Mouse (Mus musculus) lung, postnatal 0 days (tissue): ENCODE results near the gene Filip1l. TPM values are rescaled to one million over a fixed set of nuclear protein-coding genes. Genes with fewer than 3 reads are reported as not detected.

Experiments used
- ATAC-seq: fragments of 200-750 bp; cut with Nextera tagmentation; 2 replicates; pipeline ENCODE4 v1.8.0; 2017; ENCODE audit warnings: moderate library complexity
- DNase-seq: peaks from one replicate; pipeline ENCODE4 v3.0.0-alpha.2; 2016; ENCODE audit warnings: low spot score
- H3K27ac ChIP-seq: fragments of 300-500 bp; sonication (generic); 2 replicates; pipeline ENCODE4 v1.5.1; 2014; ENCODE audit warnings: antibody characterized with exemption, mild to moderate bottlenecking, low read length, mixed read lengths
- H3K27me3 ChIP-seq: fragments of 300-500 bp; sonication (generic); replicated peaks from 2 replicates; pipeline ENCODE4 v1.6.1; 2014; ENCODE audit warnings: low read length, mixed read lengths; ENCODE audit not compliant: insufficient read depth
- H3K36me3 ChIP-seq: fragments of 300-500 bp; sonication (generic); 2 replicates; pipeline ENCODE4 v1.6.1; 2014; ENCODE audit warnings: low read length, mixed read lengths; ENCODE audit not compliant: insufficient read depth
- H3K4me1 ChIP-seq: fragments of 300-500 bp; sonication (generic); 2 replicates; pipeline ENCODE4 v1.6.1; 2014; ENCODE audit warnings: antibody characterized with exemption, low read depth, low read length, mixed read lengths; ENCODE audit not compliant: insufficient read depth
- H3K4me2 ChIP-seq: fragments of 300-500 bp; sonication (generic); replicated peaks from 2 replicates; pipeline ENCODE4 v1.6.1; 2014; ENCODE audit warnings: low read depth, mild to moderate bottlenecking, low read length, moderate library complexity, mixed read lengths
- H3K4me3 ChIP-seq: fragments of 300-500 bp; sonication (generic); 2 replicates; pipeline ENCODE4 v1.5.1; 2014; ENCODE audit warnings: low read depth, low read length
- H3K9ac ChIP-seq: fragments of 300-500 bp; sonication (generic); replicated peaks from 2 replicates; pipeline ENCODE4 v1.6.1; 2014; ENCODE audit warnings: low read depth, mild to moderate bottlenecking
- H3K9me3 ChIP-seq: fragments of 300-500 bp; sonication (generic); 2 replicates; pipeline ENCODE4 v1.6.1; 2016; ENCODE audit warnings: low read length, mixed read lengths
- CTCF ChIP-seq: IDR thresholded peaks from 2 replicates; pipeline ENCODE4 v1.5.1; 2016; ENCODE audit warnings: antibody characterized with exemption, mild to moderate bottlenecking
- EP300 ChIP-seq: IDR thresholded peaks from 2 replicates; pipeline ENCODE4 v1.6.1; 2016; ENCODE audit warnings: antibody characterized with exemption, mild to moderate bottlenecking, control low read depth
- WGBS: fragments of 180-500 bp; shearing (Covaris S2); extraction: QIAGEN DNeasy Blood & Tissue Kit; methylation state at CpG from one replicate; pipeline ENCODE4 v1.1.7; 2014; 5-methylcytosine and 5-hydroxymethylcytosine counted together
- polyA plus RNA-seq: library from polyadenylated mRNA; unstranded; fragments of >200 nt; fragmentation: Nextera tagmentation; extraction: Ambion mirVana; gene quantifications from 2 replicates; pipeline ENCODE4 v1.2.1, GENCODE M21; 2015

Filip1l gene
- polyA plus RNA-seq, 1 experiment from 2014 or later = 41.6 TPM

DNA sequence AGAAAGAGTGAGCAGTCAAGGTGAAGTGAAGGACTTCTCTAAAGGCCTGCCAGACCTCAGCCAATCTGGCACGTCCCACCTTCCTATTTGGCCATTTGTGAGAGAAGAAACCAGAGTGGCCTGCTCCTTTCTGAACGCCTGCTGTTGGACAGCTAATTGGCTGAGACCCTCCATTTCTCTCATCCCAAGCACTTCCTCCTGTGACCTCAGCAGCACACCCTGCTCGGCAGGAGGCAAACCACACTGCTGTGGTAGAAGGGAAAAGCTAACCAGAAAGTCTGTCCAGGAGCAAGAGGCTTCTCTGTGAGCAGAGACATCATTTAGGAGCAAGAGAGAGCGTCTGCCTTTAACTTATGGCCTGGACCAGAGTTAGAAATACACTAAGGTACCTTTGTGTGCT, 35.8 kb upstream of the Filip1l start:
- Histone ChIP-seq H3K27me3 (no peaks in the 10 kb centered on the region), H3K27ac (peak overlapping the region; percentile 28; the same call in 1 of the 2 replicates), H3K9me3 (no peaks in the 10 kb centered on the region), H3K4me3 (no peak overlapping the region), H3K4me2 (no peak overlapping the region), H3K9ac (no peak overlapping the region), H3K36me3 (no peaks in the 10 kb centered on the region), H3K4me1 (0 out of 2 replicates have a peak, but pooled peaks cover 6% of the 10 kb centered on the region)
- 60% methylated on average over 4 of the region's 4 CpGs for WGBS
- ATAC-seq (no peak), DNase-seq (no peak)
- TF ChIP-seq CTCF (no peak), EP300 (no peak)

DNA sequence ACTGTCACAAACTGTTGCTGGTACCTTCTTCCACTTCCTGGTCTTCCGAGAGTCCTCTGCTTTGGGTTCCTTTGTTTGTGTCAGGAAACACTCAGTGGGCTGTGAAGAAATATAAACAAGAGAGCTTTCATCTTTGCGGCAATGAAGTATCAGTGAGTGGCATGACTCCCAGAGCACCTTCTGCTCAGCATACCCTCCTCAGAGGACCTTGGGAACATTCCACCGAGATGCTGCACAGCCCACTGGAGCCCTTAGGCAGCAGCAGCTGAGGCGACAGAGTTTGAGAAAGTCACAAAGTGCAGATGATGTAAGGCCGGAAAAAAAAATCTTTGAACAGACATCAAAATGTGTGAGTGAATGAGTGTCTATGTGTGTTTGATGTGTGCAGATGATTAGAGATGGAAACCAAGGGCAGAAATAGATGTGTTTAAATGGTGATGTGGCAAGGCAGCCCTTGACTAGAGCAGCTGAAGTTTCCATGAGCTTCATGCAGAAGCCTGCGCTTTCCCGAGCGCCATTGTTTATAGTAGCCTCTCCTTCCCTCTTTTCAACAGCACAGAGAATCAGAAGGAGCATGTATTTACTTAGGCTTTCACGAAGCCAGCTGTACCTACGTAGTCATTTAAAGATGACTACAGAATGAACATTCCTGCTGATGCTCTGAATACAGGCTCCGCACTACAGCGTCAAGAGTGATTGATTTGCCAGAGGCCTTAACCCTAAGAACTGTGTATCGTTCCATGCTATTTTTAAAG, 34.8 kb upstream of the Filip1l start:
- H3K4me2 ChIP-seq = no peak overlapping the region
- H3K4me3 ChIP-seq = no peak overlapping the region
- WGBS = 17% methylated on average over 13 of the region's 13 CpGs
- H3K27ac ChIP-seq = peak overlapping the region; percentile 39; the same call in 1 of the 2 replicates
- H3K9ac ChIP-seq = no peak overlapping the region
- ATAC-seq (peak; percentile 75), DNase-seq (peak; percentile 44)
- TF ChIP-seq EP300 (peak; percentile 11; the same call in 1 of the 2 replicates), CTCF (no peak)
- no peaks in the 10 kb centered on the region for H3K9me3 ChIP-seq
- no peaks in the 10 kb centered on the region for H3K27me3 ChIP-seq
- H3K4me1 ChIP-seq = 0 out of 2 replicates have a peak, but pooled peaks cover 6% of the 10 kb centered on the region
- no peaks in the 10 kb centered on the region for H3K36me3 ChIP-seq

DNA sequence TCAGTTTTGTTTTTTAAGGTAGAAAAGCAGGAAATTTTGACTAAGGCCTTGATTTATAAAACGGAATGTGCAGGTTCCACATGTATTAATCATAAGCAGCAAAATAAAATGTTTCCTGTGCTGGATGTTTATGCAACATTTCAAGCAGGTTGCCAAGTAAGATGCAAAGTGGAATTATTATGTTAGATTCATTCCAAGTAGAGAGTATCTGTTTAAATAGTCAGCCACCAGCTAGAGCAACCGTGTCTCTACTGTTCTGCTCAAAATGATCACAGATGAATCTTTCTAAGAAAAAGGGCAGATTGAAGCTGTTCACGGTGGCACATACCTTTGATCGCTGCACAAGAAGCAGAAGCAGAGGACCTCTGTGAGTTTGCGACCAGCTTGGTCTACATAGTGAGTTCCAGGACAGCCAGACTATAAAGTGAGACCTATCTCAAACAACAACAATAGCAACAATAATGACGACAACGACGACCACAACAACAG, 34.2 kb upstream of the Filip1l start:
- no peak overlapping the region for H3K4me3 ChIP-seq
- H3K9ac ChIP-seq = no peak overlapping the region
- no peak for DNase-seq
- 0 out of 2 replicates have a peak overlapping the region, but pooled peaks have one; percentile 39 for H3K27ac ChIP-seq
- ATAC-seq = no peak
- H3K9me3 ChIP-seq = no peaks in the 10 kb centered on the region
- 0 out of 2 replicates have a peak, but pooled peaks cover 6% of the 10 kb centered on the region for H3K4me1 ChIP-seq
- H3K27me3 ChIP-seq = no peaks in the 10 kb centered on the region
- no peaks in the 10 kb centered on the region for H3K36me3 ChIP-seq
- H3K4me2 ChIP-seq = no peak overlapping the region
- 62% methylated on average over 8 of the region's 8 CpGs for WGBS
- no peak for TF ChIP-seq CTCF
- TF ChIP-seq EP300 = peak; percentile 33; the same call in 1 of the 2 replicates

DNA sequence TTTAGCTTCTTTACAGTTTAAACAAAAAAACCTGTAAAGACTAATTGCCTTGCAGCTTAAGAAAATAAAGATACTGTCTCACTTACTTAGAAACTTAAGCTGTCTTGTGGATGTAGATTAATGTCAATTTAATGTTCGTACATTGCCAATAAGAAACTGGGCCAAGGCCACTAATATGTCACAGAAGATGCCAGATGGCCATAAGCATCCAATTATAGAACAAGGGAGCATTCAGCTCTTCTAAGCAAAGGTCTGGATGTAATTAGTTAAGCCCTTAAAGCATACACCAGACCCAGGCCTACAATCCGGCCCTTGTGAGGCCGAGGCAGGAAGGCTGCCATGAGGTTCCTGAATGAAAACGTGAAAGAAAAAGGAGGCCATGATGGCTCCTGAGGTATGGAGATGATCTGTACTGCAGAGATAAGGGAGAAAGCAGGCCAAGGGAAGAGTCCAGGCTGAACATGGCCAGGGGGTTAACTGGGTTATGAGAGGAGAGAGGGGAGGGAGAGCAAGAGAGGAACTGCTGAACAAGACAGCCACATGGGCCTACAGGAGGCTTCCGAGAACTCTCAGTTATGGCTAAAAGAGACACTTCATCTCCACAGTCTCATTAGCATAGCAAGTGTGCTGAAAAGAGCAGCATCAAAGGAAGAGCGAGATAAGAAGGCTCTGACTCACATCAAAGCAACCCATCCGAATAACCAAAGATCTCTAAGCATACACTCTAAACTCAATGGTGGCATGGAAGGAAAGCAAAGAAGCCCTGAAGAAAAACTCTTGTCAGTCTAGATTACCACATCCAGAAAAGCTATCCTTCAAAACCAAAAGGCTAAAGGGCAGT, 33.4 kb upstream of the Filip1l start:
- H3K4me3 ChIP-seq = no peak overlapping the region
- no peaks in the 10 kb centered on the region for H3K27me3 ChIP-seq
- DNase-seq (no peak), ATAC-seq (no peak)
- H3K4me1 ChIP-seq = 0 out of 2 replicates have a peak, but pooled peaks cover 6% of the 10 kb centered on the region
- H3K9me3 ChIP-seq = no peaks in the 10 kb centered on the region
- H3K9ac ChIP-seq = no peak overlapping the region
- TF ChIP-seq EP300 (no peak), CTCF (no peak)
- 70% methylated on average over 7 of the region's 7 CpGs for WGBS
- H3K27ac ChIP-seq = no peak overlapping the region
- H3K4me2 ChIP-seq = no peak overlapping the region
- H3K36me3 ChIP-seq = no peaks in the 10 kb centered on the region

DNA sequence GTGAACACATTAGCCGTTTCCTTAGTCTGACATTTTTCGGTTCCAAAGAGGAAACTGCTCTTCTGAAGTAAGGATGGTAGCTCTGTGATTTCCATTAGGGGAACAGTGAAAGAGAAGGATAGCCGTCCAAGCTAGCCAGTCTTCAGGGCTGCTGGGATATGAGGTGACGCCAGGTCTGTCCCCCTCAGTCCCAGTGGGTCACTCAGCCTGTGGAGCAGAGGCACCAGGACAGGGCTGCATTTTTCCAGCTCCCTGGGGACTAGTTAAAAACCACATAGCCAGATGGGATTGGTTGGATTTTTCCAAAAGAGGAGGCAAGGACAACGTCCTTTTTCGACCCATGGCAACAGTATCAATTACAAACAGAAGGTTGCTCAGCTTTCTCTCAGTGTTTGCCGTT, 25.9 kb upstream of the Filip1l start:
- ATAC-seq (no peak), DNase-seq (no peak)
- Histone ChIP-seq H3K36me3 (no peaks in the 10 kb centered on the region), H3K27me3 (no peaks in the 10 kb centered on the region), H3K27ac (no peak overlapping the region), H3K4me3 (no peak overlapping the region), H3K4me2 (no peak overlapping the region), H3K9me3 (no peaks in the 10 kb centered on the region), H3K4me1 (no peaks in the 10 kb centered on the region; the same call in 1 of the 2 replicates), H3K9ac (no peak overlapping the region)
- TF ChIP-seq CTCF = no peak
- no peak for TF ChIP-seq EP300
- WGBS = 73% methylated on average over 7 of the region's 7 CpGs

DNA sequence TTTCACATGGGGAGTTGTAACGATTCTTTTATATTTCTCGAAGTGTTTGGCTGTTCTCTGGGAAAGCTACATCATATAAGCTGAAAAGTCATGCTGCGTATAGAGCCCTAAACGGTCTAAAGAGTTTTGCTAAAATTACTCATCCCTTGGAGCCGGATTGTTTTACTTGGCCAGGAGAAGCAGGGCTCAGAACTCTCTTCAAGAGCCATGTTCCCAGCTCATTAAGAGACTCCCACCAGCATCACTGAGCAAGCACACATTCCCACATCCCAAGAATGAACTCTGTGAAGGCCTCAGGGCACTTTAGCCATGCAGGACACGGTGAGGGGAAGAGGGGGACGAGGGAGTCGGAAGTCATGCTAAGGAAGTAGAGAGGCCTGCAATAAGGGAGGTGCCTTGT, 23.9 kb upstream of the Filip1l start:
- no peak for ATAC-seq
- H3K9me3 ChIP-seq = no peaks in the 10 kb centered on the region

More for the DNA sequence above, 23.9 kb upstream of the Filip1l start:
- Histone ChIP-seq H3K4me1 (no peaks in the 10 kb centered on the region; the same call in 1 of the 2 replicates), H3K9ac (no peak overlapping the region), H3K27ac (no peak overlapping the region), H3K4me2 (no peak overlapping the region), H3K36me3 (no peaks in the 10 kb centered on the region), H3K4me3 (no peak overlapping the region), H3K27me3 (no peaks in the 10 kb centered on the region)
- TF ChIP-seq CTCF = no peak
- TF ChIP-seq EP300 = no peak
- no peak for DNase-seq
- WGBS = 76% methylated on average over 8 of the region's 8 CpGs
